Mouse (Mus musculus) heart, adult 8-10 months (tissue): Measurements from ENCODE around the gene Tanc1. TPM values are rescaled to one million over a fixed set of nuclear protein-coding genes. Genes with fewer than 3 reads are reported as not detected.
A peak's percentile ranks its signal among the peaks of the same experiment; 100 is the strongest.

ENCODE experiments used
- DNase-seq: peaks from one replicate; pipeline ENCODE4 v3.0.0; 2022; ENCODE audit warnings: low spot score
- total RNA-seq, 4 experiments: library from RNA; stranded (reverse); gene quantifications; 2 replicates each; pipeline ENCODE4 v1.2.4; 2022

The Tanc1 gene
- total RNA-seq, 4 experiments from 2014 or later, result 21.4 to 25.3 (median 24.6) TPM

DNA sequence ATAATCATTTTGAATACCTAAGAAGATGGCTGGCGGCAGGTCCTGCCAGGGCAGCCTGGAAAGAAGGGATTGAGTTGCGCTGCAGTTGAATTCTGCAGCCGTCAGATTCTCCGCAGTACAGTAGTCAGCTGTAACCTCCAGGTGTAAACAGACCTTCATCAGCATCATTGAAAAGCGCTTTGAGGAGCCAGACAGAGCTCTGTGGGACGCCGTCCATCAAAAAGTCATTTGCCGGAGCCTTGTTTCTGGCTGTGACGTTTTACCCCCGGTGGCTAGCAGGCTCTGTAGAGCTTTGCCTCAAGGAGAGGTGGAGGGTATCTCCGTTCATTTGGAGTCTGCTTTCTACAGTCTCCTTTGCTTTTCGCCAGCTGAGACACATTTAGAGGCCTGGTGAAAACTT is 36.6 kb downstream of the Tanc1 start:
- no peak for DNase-seq

DNA sequence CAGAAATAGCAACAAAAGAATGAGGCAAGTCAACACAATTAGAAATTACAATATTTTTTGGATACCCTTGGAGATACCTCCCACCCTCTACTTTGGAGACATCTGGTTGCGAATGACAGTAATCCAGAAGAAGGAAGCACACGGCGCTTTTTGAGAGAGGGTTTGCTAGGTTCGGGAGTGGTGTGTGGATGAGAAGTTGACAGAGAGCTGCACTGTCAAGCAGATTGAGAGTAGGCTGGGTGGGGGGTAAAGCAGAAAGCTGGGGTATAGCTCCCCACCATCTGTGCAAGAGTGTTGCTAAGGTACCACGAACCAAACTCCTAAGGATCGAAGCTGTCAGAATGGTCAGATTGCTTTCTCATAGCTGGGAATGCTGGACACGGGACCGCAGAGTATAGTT is 40.0 kb downstream of the Tanc1 start:
- no peak for DNase-seq

DNA sequence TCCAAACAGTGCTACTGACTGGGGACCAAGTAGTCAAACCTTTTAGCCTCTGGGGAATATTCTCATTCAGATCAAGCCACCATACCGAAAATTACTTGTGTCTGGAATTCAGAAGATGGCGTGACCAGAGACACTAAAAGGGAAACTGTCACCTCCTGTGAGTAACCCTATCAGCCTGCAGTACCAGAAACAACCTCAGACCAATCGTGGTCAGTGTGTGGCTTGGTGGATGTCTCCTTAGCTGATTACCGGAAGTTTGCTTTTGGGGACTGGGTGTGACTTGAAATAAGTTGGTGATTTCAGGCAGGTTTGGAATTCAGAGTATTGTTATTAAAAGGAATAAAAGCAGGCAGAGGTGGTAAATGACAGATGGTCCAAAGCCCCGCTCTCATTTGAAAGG is 40.9 kb downstream of the Tanc1 start:
- DNase-seq, result no peak

DNA sequence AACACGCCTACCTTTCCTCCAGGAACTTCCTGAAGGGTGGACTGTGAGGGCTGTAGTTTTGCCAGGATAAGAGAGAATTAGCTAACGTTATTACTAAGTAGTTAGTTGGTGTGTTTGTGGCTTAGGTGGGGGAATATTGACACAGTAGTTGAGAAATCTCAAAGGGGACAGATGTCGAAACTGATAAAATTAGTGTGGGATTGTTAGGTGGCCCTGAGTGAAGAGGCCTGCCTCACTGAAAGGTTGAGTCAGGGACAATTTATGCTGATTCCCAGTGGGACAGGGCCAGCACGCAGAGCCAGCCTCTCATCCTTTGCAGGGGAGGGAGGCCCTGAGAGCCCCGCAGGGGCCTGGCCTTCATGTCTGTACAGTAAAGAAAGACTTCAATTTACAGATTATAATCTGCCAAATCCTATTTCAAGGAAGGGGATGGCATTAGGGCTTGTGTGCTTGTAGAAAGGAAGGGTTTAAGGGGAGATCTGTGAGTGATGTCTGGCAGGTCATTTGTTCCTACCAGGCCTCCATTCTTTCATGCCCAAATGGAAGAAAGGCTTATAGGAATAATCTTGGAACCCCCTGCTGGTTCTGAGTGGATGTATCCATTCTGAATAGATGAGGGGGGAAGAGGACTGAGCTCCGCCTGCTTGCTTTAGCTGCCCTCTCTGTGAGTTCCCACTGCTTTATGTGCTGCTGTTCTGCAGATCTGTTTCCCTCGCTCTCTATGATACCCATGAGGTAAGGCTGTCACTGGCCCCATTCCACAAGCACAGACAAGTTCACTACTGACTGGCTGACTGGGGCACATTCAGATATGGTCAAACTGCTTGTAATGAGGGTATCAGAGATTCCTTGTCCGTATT is 41.7 kb downstream of the Tanc1 start:
- no peak for DNase-seq

DNA sequence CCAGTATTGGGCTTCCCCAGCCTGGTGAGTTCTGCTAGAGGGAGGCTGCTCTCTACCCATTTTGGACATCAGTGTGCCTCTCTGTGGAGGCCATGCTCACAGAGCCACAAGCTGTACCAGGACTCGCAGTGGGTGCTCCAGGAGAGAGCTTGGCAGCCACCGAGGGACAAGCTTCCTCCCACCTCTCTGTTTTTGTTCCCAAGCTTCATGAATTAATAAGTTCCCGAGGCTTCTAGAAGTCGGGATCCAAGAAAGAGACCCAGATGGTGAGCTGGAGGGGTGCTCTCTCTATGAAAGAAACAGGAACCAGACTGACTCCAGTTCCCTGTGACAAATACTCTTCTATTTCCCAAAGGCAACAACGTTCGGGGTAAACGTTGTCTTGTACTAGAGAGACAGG is 43.6 kb downstream of the Tanc1 start:
- no peak for DNase-seq

DNA sequence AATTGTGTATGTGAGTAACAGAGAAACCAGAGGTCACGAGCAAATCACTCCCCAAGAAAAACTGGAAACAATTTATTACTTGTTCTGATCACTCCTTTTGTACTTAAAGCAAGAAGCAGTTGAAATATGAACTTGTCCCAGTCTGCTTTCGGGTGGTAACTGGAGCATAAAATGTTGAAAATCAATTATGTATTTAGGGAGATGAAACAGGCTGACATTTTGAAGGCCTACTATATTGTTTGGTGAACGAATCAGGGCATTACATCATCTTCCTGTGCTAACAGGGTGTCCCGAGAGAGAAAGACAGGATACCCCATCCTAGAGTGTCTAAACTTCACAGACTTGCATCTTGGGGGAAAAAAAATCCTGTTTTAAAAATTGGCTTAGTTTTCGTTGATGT is 44.8 kb downstream of the Tanc1 start:
- DNase-seq, result peak; percentile 44

DNA sequence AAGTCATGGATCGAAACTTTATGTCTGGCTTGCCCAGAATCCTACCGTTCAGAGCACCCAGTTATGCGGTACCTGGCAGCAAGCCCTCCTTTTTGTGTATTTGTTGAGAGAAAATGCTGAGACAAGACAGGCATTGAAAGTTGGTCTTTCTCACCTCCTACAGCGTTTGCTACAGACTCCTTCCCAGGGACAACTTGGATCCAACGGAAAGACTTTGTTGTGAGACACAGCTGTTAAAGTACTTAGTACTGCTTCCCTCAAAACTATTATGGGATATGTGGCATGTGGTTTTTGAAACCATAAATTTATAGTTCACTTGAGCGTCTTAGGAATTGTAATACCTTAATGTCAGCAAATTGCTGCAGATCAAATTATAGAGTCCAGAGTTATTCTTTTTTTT is 47.8 kb downstream of the Tanc1 start:
- DNase-seq, result peak; percentile 56

DNA sequence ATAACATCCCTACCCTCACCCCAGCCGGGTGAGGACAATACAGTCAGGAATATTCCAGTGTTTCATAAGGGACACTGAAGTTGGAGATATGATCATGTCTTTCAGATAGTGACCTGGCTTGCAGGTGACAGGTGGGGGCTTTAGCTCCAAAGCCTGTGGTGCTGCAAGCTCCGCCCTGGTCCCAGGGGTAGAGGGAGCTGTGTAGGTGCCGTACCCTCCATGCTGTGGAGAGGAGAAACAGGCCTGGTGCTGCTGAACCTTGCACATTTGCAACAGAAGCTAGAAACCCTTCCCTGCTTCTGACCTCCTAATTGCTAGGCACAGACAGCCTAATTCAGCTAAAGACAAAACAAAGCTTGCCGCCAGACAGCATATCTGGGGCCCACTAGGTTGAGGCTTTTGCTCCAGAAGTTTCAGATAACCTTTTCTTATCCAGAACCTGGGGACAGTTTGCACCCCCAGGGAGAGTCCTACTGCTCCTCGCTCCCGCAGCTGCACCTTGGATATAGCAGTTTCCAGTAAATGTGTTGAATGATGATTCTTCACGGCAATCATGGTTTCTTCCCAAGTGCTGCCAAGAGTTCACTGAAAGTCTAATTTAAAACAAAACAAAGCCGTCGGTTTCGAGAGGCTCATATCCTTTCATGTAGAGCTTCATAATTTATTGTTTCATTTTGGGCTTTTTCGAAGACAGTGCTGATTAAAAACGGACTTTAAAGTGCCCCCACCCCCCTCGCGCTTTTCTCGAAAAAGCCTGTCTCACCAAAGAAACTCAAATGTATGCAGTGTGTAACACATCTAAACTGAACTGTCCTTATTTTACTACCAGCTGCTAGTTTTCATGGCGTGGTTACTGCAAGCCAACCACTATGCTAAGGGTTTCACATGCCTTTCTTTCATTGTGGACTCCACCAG is 49.3 kb downstream of the Tanc1 start:
- no peak for DNase-seq

DNA sequence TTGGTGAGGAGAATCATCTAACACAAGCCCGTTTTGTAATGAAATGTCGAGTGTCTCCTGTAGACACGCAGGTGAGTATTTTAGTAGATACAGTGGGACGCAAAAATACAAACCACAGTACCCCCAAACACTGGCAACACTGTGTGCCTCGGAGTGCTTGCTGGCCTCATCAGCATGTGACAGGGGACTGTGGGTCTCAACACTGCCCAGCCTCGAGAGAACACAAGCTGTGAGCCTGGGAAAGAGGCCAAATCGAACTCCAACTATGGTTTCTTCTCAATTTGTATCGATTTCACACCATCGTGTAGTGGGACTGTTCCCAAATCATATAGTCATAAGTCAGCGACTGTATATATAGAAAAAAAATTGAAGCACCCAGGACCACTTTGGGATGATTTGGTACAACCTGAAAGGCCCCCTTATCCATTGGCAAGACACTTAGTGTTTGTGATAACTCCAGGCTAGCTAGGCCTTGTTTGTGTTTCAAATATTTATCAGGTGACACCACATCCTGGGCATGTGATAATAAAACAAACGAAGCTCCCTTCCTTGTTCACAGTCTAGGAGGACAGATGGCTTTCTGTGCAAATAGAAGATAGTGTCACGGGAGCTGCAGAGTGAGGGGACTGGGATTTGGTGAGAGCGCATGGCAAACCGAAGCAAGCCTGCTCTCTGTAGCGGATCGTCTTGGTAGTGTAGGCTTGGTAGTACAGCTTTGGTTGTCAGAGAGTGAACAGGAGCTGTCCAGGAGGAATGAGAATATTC is 53.1 kb downstream of the Tanc1 start:
- no peak for DNase-seq

DNA sequence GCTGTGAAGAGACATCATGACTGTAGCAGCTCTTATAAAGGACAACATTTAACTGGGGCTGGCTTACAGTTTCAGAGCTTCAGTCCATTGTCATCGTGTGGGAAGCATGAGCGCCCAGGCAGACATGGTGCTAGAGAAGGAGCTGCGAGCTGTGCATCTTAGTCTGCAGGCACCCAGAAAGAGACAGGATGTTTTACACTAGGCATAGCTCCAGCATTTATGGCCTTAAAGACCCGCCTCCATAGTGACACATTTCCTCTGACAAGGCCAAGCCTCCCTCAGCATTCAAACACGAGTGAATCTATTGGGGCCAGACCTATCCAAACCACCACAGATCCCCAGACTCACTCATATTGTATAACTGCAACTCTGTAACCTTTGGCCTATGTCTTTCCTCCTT is 54.7 kb downstream of the Tanc1 start:
- no peak for DNase-seq

DNA sequence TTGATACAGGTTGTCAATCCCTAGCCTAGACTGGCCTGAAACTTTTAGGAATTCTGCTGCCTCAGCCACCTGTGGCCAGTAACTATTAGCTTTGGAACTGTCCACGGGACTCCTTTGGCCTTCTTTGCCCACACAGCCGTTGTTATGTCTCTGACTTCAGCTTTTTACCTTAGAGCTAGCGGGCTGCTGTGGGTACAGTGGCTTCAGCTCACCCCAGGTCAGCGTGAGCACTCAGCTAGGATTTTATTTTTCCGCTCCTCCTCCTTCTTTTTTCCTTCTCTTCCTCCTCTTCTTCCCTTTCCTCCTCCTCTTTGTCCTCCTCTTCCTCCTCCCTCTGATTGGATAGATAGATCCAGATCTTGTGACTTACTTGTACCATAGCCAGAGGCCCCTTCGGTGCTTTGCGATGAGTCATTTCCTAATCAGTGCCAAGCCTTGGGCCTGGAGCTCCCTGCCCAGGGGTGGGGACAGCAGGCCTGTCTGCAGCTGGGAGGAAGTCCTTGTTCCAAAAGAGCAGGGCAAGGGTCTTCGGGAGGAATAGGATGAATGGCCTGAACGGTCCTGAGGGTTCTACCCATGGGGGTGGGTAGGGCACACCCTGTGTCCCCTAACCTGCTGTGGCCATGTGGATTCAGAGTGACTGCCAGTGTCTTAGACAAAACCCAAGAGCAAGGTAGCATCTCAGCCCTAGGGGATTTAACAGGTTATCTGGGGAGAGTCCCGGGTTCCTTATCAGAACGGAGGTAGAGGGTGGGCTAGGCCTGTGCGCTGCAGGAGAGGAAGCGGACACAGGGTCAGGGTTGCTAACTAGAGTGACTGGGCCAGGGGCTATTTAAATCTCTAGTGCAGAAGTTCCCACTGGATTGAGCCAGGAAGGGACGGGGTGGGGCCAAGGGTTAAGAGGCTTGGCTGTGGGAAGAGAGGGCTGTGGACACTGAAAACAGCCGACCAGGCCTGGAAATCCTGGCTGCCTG is 58.5 kb downstream of the Tanc1 start:
- DNase-seq, result peak; percentile 92

DNA sequence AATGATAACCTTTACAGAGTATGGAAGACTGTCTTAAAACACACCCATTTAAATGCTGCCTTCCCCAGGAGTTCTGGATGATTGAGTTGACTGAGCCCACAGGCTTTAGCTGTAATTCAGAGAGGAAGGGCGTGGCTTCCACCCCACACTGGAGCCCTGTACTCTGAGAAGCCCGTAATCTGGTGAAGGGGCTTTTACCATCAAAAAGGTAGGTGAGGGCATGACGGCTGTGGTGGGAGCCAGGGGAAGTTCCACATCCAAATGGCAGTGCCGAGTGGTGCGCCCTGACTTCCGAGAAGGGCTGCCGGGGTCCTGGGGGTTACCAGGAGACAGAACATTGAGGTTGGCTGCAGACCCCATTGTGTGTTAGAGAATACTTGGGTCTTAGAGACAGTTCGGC is 59.8 kb downstream of the Tanc1 start:
- no peak for DNase-seq

DNA sequence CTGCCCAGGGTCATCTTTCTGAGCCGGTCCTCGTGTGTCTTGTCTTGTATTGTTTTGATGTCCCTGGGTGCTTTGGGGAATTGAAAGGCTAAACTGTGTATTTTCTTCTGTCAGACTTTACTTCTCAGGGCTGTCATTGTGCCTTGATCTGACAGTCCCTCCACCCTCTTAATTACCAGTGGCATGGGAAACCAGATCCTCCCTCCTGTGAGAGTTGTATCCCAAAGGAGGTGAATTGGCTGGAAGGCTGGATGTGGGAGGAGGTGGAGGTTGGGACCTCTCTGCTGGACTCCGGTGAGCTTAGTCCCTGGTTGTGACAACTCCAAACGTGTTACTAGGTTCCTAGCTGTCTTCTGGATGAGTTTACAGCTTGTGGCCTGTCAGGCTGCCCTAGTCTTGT is 60.2 kb downstream of the Tanc1 start:
- peak; percentile 54 for DNase-seq

DNA sequence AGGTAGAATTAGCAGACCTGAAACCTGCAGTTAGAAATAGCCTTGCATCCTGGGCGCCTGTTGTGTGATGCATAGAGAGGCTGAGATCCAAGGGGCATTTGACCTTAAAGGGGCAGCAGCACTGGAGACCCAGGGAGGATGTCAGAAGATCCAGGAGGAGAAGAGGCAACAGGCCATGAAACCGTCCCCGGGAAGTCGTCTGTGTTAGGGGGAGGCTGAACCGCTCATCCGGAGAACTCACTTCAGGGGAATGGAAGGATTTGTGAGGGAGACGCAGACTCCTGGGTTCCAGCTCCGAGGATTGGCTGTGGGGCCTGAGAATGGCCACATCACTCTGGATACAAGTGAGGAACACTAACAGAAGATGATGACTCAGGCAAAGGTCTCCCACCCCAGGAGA is 60.8 kb downstream of the Tanc1 start:
- DNase-seq, result no peak

DNA sequence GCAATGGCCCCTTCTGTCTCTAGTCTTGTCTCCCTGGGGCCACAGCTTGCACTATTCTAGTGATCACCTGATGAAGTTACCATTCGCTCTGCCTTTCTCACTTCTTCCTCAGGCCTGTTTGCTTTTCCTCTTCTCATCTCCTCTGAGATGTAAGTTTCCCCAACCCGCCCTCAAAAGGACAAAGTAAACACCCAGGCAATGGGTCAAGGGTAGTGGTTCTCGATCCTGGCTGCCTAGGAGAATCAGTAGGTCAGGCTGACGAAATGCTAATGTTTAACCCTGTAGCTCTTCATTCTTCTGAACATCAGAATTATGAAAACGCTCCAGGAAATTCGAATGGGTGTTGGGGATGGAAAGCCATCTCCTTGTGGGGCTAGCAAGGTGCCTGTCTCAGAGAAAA is 61.5 kb downstream of the Tanc1 start:
- DNase-seq, result no peak

DNA sequence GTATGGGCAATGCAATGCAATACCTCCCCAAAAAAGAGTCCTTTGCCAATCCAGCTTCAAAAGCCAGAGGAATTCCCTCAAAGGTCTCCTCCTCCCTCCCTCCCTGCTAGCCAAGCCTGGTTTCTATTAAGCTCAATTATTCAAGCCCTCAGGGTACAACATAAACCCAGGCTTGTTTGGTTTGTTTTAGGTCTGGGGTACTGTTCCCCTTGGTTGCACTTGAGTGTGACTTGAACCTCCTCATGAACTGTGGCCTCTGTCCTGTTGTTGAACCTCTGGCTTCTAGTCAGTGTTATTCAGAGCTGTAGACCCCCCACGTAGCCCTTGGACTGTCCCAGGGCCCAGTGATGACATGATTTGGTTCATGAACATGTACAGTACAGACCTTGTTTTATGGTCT is 62.0 kb downstream of the Tanc1 start:
- no peak for DNase-seq

DNA sequence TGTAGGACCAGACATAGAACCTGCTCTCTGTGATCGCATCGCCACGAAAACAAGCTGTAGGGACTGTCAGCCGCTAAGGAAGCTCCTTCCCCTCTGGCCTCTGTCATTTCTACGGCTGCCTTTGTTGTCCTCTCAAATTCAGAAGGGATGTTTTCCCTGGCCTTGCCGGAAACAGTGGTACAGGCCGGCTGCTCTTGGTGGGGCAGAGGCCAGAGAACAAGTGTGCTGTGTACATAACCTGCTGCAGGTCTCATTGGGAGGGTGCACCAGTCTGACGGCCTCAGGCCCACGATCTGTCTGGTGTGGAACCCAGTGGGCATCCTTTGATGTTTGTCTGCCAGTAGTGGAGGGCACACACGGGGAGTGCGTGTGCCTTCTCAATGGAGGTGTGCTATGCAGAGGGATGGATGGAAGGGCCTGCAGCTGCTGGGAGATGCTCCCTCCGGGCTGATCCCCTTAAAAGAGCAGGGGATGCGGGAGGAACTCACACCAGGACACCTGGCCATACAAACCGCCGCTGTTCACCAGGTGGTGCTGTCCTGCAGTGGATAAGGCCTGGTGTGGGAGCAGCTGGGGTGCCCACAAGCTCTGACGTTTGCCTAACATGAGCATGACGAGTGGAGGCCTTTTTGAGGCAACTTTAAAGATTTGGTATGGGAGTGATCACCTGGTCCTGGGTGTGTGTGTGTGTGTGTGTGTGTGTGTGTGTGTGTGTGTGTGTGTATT is 63.6 kb downstream of the Tanc1 start:
- no peak for DNase-seq

DNA sequence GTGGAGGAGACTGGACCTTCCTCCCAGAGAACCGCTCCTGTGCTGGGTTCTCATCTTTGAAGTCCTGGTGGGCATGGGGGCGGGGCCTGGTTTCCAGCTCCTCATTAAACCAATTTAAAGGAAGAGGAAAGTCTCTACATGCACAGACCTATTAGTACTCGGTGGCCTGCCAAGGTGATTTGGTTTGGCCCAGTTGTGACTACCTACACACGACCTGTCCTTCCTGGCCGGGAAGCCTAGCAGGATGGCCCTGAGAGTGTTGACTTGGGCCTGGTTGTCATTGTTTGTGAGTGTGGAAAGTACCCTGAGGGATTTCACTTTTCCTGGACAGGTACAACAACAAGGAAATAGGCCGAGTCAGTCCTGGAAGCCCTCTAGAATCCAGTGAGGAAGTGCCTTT is 64.2 kb downstream of the Tanc1 start:
- no peak for DNase-seq

DNA sequence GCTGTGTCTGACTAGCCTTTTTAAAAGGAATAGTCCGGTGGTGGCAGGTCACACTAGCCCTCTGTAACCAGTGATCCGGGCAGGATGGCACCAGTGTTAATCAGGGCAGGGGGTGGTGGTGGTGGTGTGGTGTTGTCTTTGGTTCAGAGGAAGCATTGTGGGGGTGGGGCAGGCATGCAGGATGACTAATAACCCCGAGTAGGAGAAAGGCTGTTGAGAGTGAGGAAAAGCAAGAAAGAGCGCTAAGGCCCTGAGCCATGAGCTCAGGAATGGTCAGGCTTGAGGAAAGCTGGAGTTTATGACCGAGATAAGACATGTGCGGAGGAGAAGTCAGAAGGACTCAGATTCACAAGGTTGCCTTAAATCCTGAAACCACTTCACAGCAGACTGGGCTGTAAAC is 64.6 kb downstream of the Tanc1 start:
- DNase-seq, result no peak

DNA sequence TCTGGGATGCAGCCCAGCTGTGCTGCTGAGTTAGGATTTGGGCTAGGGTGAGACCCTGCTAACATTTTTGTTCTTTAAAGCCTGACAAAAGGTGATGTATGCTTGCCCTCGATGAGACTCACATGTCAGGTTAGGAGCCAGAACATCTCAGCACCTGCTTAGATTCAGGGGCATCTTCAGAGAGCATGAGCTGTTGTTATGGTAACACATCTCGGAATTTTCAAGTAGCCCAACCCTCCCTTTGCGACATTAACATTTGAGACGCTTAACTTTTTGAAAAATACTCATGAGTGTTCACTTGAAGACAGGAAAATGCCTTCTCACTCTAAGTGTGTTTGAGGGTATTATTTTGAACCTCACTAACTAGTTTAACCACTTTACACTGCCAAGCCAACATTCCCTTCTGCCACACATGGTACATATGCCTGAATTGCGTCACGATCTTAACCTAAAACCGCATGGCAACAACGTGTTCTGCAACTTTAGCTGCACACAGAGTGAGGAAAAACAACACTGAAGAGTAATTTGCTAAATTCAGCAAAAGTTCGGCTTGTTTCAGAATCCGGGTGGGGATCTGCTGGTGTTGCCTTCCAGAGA is 67.7 kb downstream of the Tanc1 start:
- DNase-seq, result no peak
